Mouse (Mus musculus) large intestine, adult 2 months (tissue): ENCODE measurements around the gene Degs2. TPM values are rescaled to one million over a fixed set of nuclear protein-coding genes. Genes with fewer than 3 reads are reported as not detected.

Experiments used
- DNase-seq: peaks from one replicate; pipeline ENCODE4 v3.0.0-alpha.2; 2012; ENCODE audit warnings: low read depth, low spot score
- WGBS: fragments of 180-500 bp; shearing (Covaris S2); methylation state at CpG from one replicate; pipeline ENCODE4 v1.1.7; 2018; 5-methylcytosine and 5-hydroxymethylcytosine counted together
- polyA plus RNA-seq: library from polyadenylated mRNA; depleted of rRNA; stranded (reverse); fragments of >200 nt; gene quantifications from 2 replicates; pipeline ENCODE4 v1.2.3, GENCODE M21; 2012

Gene Degs2
- polyA plus RNA-seq, 1 experiment = 341 TPM

- 82% methylated on average over 2 of the region's 2 CpGs for WGBS
- no peak for DNase-seq
Observed at GRCm38 (mm10) chr12:108671541-108671940, 30.6 kb downstream of the Degs2 start.

GRCm38 (mm10) chr12:108668606-108669235, 33.4 kb downstream of the Degs2 start:
- 61% methylated on average over 8 of the region's 8 CpGs for WGBS

GRCm38 (mm10) chr12:108657350-108657749, 44.8 kb downstream of the Degs2 start:
- whole genome bisulfite sequencing = 78% methylated on average over 1 of the region's 1 CpGs
- no peak for DNase-seq

More at GRCm38 (mm10) chr12:108668606-108669235, 33.4 kb downstream of the Degs2 start:
- DNase-seq = no peak

- no peak for DNase-seq
- WGBS = 59% methylated on average over 11 of the region's 11 CpGs
Observed at GRCm38 (mm10) chr12:108653358-108654335, 48.5 kb downstream of the Degs2 start.

GRCm38 (mm10) chr12:108651053-108651660, 51.0 kb downstream of the Degs2 start:
- 47% methylated on average over 7 of the region's 7 CpGs for WGBS
- no peak for DNase-seq

GRCm38 (mm10) chr12:108647784-108648183, 54.3 kb downstream of the Degs2 start:
- DNase-seq = no peak

GRCm38 (mm10) chr12:108646234-108646633, 55.9 kb downstream of the Degs2 start:
- no peak for DNase-seq
- 95% methylated on average over 1 of the region's 1 CpGs for WGBS

GRCm38 (mm10) chr12:108642019-108642418, 60.1 kb downstream of the Degs2 start:
- DNase-seq = no peak
- 60% methylated on average over 3 of the region's 3 CpGs for WGBS

GRCm38 (mm10) chr12:108639126-108639525, 63.0 kb downstream of the Degs2 start:
- no peak for DNase-seq
- 77% methylated on average over 3 of the region's 3 CpGs for WGBS

GRCm38 (mm10) chr12:108637440-108637839, 64.7 kb downstream of the Degs2 start:
- WGBS = 85% methylated on average over 5 of the region's 5 CpGs
- DNase-seq = no peak

GRCm38 (mm10) chr12:108635501-108635900, 66.6 kb downstream of the Degs2 start:
- WGBS = 91% methylated on average over 4 of the region's 4 CpGs
- DNase-seq = no peak

- no peak for DNase-seq
- WGBS = 79% methylated on average over 1 of the region's 1 CpGs
Observed at GRCm38 (mm10) chr12:108634031-108634430, 68.1 kb downstream of the Degs2 start.

GRCm38 (mm10) chr12:108632501-108632900, 69.6 kb downstream of the Degs2 start:
- no peak for DNase-seq

GRCm38 (mm10) chr12:108630741-108631688, 71.1 kb downstream of the Degs2 start:
- WGBS = 60% methylated on average over 6 of the region's 6 CpGs
- DNase-seq = no peak

- DNase-seq = no peak
Observed at GRCm38 (mm10) chr12:108629556-108629955, 72.6 kb downstream of the Degs2 start.

More at GRCm38 (mm10) chr12:108629556-108629955, 72.6 kb downstream of the Degs2 start:
- 91% methylated on average over 1 of the region's 1 CpGs for WGBS
